Mouse (Mus musculus) MEL (cell line): ENCODE data around the gene Ppip5k2.

Source experiments
- CHD1 ChIP-seq: IDR thresholded peaks from 2 replicates; pipeline ENCODE4 v1.6.1; 2012; ENCODE audit warnings: low read depth, mild to moderate bottlenecking, inconsistent platforms, low read length, improper control_type of control experiment
- CTCF ChIP-seq, 3 experiments: IDR thresholded peaks in 2 of 3; conservative IDR thresholded peaks in 1 of 3; 2 replicates each; pipeline ENCODE4 v1.5.1; 2011 to 2012; ENCODE audit warnings: low read length in 3 of 3, low read depth in 2 of 3, mild to moderate bottlenecking in 2 of 3, improper control_type of control experiment in 1 of 3, inconsistent platforms in 1 of 3, mixed read lengths in 1 of 3, moderate library complexity in 1 of 3; ENCODE audit not compliant: control insufficient read depth in 1 of 3, insufficient read depth in 1 of 3, poor library complexity in 1 of 3, severe bottlenecking in 1 of 3
- E2F4 ChIP-seq: IDR thresholded peaks from 2 replicates; pipeline ENCODE4 v1.6.1; 2011; ENCODE audit warnings: low read depth, low read length, improper control_type of control experiment, borderline replicate concordance
- EP300 ChIP-seq, 2 experiments: IDR thresholded peaks; 2 replicates each; pipeline ENCODE4 v1.6.1; 2011; ENCODE audit warnings: improper control_type of control experiment in 2 of 2, low read length in 2 of 2, low read depth in 1 of 2, mild to moderate bottlenecking in 1 of 2
- MAZ ChIP-seq: IDR thresholded peaks from 2 replicates; pipeline ENCODE4 v1.6.1; 2012; ENCODE audit warnings: low read depth, mild to moderate bottlenecking, inconsistent platforms, low read length, improper control_type of control experiment
- NRF1 ChIP-seq: IDR thresholded peaks from 2 replicates; pipeline ENCODE4 v1.6.1; 2014; ENCODE audit warnings: low read depth, mild to moderate bottlenecking, inconsistent platforms, low read length, improper control_type of control experiment, moderate library complexity; ENCODE audit not compliant: poor library complexity, insufficient read depth, severe bottlenecking
- TAL1 ChIP-seq: IDR thresholded peaks from 2 replicates; pipeline ENCODE4 v1.6.1; 2012; ENCODE audit warnings: mild to moderate bottlenecking, inconsistent platforms, low read length, moderate library complexity, mixed read lengths
- TCF12 ChIP-seq: IDR thresholded peaks from 2 replicates; pipeline ENCODE4 v1.6.1; 2014; ENCODE audit warnings: low read depth, mild to moderate bottlenecking, inconsistent platforms, low read length, improper control_type of control experiment, moderate library complexity
- ZKSCAN1 ChIP-seq: IDR thresholded peaks from 2 replicates; pipeline ENCODE4 v1.6.1; 2012; ENCODE audit warnings: low read depth, mild to moderate bottlenecking, inconsistent platforms, low read length, improper control_type of control experiment, moderate library complexity
- ZNF384 ChIP-seq: IDR thresholded peaks from 2 replicates; pipeline ENCODE4 v1.6.1; 2012; ENCODE audit warnings: low read depth, mild to moderate bottlenecking, inconsistent platforms, low read length, improper control_type of control experiment

- TF ChIP-seq NRF1 = no peak
- no peak for TF ChIP-seq EP300 (IDR thresholded peaks at IDR 0.05; ENCODE audit: low read depth in 1 of 2, low read length in 2 of 2)
- no peak for TF ChIP-seq TCF12
- TF ChIP-seq ZKSCAN1 = no peak
- TF ChIP-seq MAZ = no peak
- TF ChIP-seq TAL1 = no peak
- TF ChIP-seq ZNF384 = no peak
- no peak for TF ChIP-seq E2F4
- TF ChIP-seq CHD1 = no peak
- no peak for TF ChIP-seq CTCF (IDR thresholded peaks at IDR 0.05 in 2 of 3, conservative IDR thresholded peaks at IDR 0.05 in 1 of 3; ENCODE audit: control insufficient read depth in 1 of 3, insufficient read depth in 1 of 3, low read depth in 2 of 3, low read length in 3 of 3, poor library complexity in 1 of 3, severe bottlenecking in 1 of 3)
Measured at GRCm38 (mm10) chr1:97710520-97710919, 59.7 kb downstream of the Ppip5k2 start.
